Mouse (Mus musculus): Measurements from ENCODE around the gene Cx3cl1. TPM values are rescaled to one million over a fixed set of nuclear protein-coding genes. Genes with fewer than 3 reads are reported as not detected.

Cx3cl1 gene
- polyA plus RNA-seq, 1 experiment from 2014 or later: 8.1 TPM

DNA sequence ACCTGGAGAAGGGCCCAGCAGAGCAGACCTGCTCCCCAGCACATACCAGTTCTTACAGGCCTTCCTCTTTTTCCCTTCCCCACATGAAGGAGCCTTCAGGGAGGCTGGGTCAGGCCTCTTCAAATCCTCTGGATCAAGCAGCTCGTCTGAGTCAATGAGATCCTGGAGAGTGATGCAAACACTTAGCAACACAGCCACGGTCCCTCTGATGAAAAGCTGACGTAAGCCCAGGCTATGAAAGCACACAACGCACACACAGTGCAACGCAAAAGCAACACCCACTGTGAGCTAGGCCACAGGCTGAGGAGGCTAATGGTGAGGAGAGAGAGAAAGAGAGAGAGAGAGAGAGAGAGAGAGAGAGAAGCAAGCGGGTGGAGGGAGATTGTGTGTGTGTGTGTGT, 53.4 kb downstream of the Cx3cl1 start:
- Histone ChIP-seq H3K9ac (ENCODE audit: low read length) (no peak overlapping the region), H3K36me3 (ENCODE audit: control insufficient read depth, insufficient read depth, low read length) (peaks cover 94% of the 10 kb centered on the region), H3K9me3 (ENCODE audit: control insufficient read depth, low read length) (no peaks in the 10 kb centered on the region), H3K27me3 (ENCODE audit: control insufficient read depth, insufficient read depth, low read length) (no peaks in the 10 kb centered on the region), H3K4me1 (ENCODE audit: control insufficient read depth in 2 of 2, insufficient read depth in 2 of 2, low read length in 2 of 2) (no peaks in the 10 kb centered on the region), H3K27ac (replicated peaks in 1 of 2; ENCODE audit: control insufficient read depth in 1 of 2, insufficient read depth in 1 of 2, low read depth in 2 of 2, low read length in 2 of 2) (no peak overlapping the region), H3K4me3 (ENCODE audit: control insufficient read depth in 1 of 2, insufficient read depth in 1 of 2, low read depth in 1 of 2, low read length in 2 of 2) (no peak overlapping the region), H3K4me2 (ENCODE audit: low read length) (no peak overlapping the region)
- no peak for ATAC-seq (ENCODE audit: insufficient number of reproducible peaks, insufficient read depth, low FRiP score, low read depth)
- WGBS: 86% methylated on average over 6 of the region's 6 CpGs

- Histone ChIP-seq H3K4me2 (ENCODE audit: low read length) (no peak overlapping the region), H3K9me3 (ENCODE audit: control insufficient read depth, low read length) (no peaks in the 10 kb centered on the region), H3K4me3 (ENCODE audit: control insufficient read depth in 1 of 2, insufficient read depth in 1 of 2, low read depth in 1 of 2, low read length in 2 of 2) (no peak overlapping the region), H3K36me3 (ENCODE audit: control insufficient read depth, insufficient read depth, low read length) (peaks cover 96% of the 10 kb centered on the region), H3K4me1 (ENCODE audit: control insufficient read depth in 2 of 2, insufficient read depth in 2 of 2, low read length in 2 of 2) (no peaks in the 10 kb centered on the region), H3K27ac (replicated peaks in 1 of 2; ENCODE audit: control insufficient read depth in 1 of 2, insufficient read depth in 1 of 2, low read depth in 2 of 2, low read length in 2 of 2) (no peak overlapping the region), H3K9ac (ENCODE audit: low read length) (no peak overlapping the region), H3K27me3 (ENCODE audit: control insufficient read depth, insufficient read depth, low read length) (no peaks in the 10 kb centered on the region)
- no peak for ATAC-seq (ENCODE audit: insufficient number of reproducible peaks, insufficient read depth, low FRiP score, low read depth)
- WGBS: 92% methylated on average over 5 of the region's 5 CpGs
Observed at GRCm38 (mm10) chr8:94826210-94826609, 54.4 kb downstream of the Cx3cl1 start.

DNA sequence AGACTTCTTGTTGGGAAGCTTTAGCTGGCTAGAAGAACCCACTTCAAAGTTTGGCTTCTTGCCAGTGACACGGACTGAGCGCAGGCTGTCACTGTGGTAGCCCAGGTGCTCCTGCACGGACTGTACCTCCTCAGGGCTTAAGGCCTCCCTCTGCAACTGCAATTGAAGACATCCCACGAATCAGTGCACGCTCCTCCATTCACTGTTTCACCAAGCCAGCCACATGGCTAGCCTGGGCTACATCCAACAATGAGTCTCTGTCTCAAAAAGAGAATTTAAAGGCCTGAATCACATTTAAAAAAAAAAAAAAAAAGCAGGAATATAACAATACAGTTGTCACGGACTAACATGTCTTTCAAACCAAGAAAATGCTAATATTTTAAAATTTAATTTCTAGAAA, 56.5 kb downstream of the Cx3cl1 start:
- Histone ChIP-seq H3K27ac (replicated peaks in 1 of 2; ENCODE audit: control insufficient read depth in 1 of 2, insufficient read depth in 1 of 2, low read depth in 2 of 2, low read length in 2 of 2) (no peak overlapping the region), H3K36me3 (ENCODE audit: control insufficient read depth, insufficient read depth, low read length) (peaks cover 90% of the 10 kb centered on the region), H3K4me1 (ENCODE audit: control insufficient read depth in 2 of 2, insufficient read depth in 2 of 2, low read length in 2 of 2) (no peaks in the 10 kb centered on the region), H3K27me3 (ENCODE audit: control insufficient read depth, insufficient read depth, low read length) (no peaks in the 10 kb centered on the region), H3K4me2 (ENCODE audit: low read length) (no peak overlapping the region), H3K4me3 (ENCODE audit: control insufficient read depth in 1 of 2, insufficient read depth in 1 of 2, low read depth in 1 of 2, low read length in 2 of 2) (no peak overlapping the region), H3K9ac (ENCODE audit: low read length) (no peak overlapping the region), H3K9me3 (ENCODE audit: control insufficient read depth, low read length) (no peaks in the 10 kb centered on the region)
- WGBS: 86% methylated on average over 6 of the region's 6 CpGs
- no peak for ATAC-seq (ENCODE audit: insufficient number of reproducible peaks, insufficient read depth, low FRiP score, low read depth)

Other genes starting within 250 kb of the Cx3cl1 start
- 6.7 and 6.8 TPM in 2 replicates for gene Cpne2, start 239.0 kb upstream of the Cx3cl1 start, polyA plus RNA-seq (2014; fragmentation: Nextera tagmentation; extraction: Ambion mirVana)
- gene Rspry1, start 170.1 kb upstream of the Cx3cl1 start, polyA plus RNA-seq (2014; fragmentation: Nextera tagmentation; extraction: Ambion mirVana): 20.1 and 22.6 TPM in 2 replicates
- gene Fam192a, start 170.0 kb upstream of the Cx3cl1 start, polyA plus RNA-seq (2014; fragmentation: Nextera tagmentation; extraction: Ambion mirVana): 32.5 and 38.6 TPM in 2 replicates
- gene Arl2bp, start 105.4 kb upstream of the Cx3cl1 start, polyA plus RNA-seq (2014; fragmentation: Nextera tagmentation; extraction: Ambion mirVana): 54.1 and 60.8 TPM in 2 replicates
- not detected in 2 replicates for gene Pllp, start 75.7 kb upstream of the Cx3cl1 start, polyA plus RNA-seq (2014; fragmentation: Nextera tagmentation; extraction: Ambion mirVana)
- not detected in 2 replicates for gene Ccl22, start 26.4 kb upstream of the Cx3cl1 start, polyA plus RNA-seq (2014; fragmentation: Nextera tagmentation; extraction: Ambion mirVana)
- 0.45 TPM in 1 of 2 replicates, not detected in the other for gene Ccl17, start 38.4 kb downstream of the Cx3cl1 start, polyA plus RNA-seq (2014; fragmentation: Nextera tagmentation; extraction: Ambion mirVana)
- 175 and 181 TPM in 2 replicates for gene Coq9, start 66.3 kb downstream of the Cx3cl1 start, polyA plus RNA-seq (2014; fragmentation: Nextera tagmentation; extraction: Ambion mirVana)
- gene Ciapin1, start 66.3 kb downstream of the Cx3cl1 start, polyA plus RNA-seq (2014; fragmentation: Nextera tagmentation; extraction: Ambion mirVana): 72.7 and 80.2 TPM in 2 replicates
- 126 and 129 TPM in 2 replicates for gene Polr2c, start 85.4 kb downstream of the Cx3cl1 start, polyA plus RNA-seq (2014; fragmentation: Nextera tagmentation; extraction: Ambion mirVana)
- gene Dok4, start 104.3 kb downstream of the Cx3cl1 start, polyA plus RNA-seq (2014; fragmentation: Nextera tagmentation; extraction: Ambion mirVana): 27.8 and 28.2 TPM in 2 replicates
- gene Ccdc102a, start 146.1 kb downstream of the Cx3cl1 start, polyA plus RNA-seq (2014; fragmentation: Nextera tagmentation; extraction: Ambion mirVana): 20.8 and 25.8 TPM in 2 replicates
- 0.07 and 0.23 TPM in 2 replicates for gene Adgrg5, start 151.7 kb downstream of the Cx3cl1 start, polyA plus RNA-seq (2014; fragmentation: Nextera tagmentation; extraction: Ambion mirVana)
- gene Adgrg1, start 202.7 kb downstream of the Cx3cl1 start, polyA plus RNA-seq (2014; fragmentation: Nextera tagmentation; extraction: Ambion mirVana): 2.7 and 2.9 TPM in 2 replicates
- gene Adgrg3, start 245.7 kb downstream of the Cx3cl1 start, polyA plus RNA-seq (2014; fragmentation: Nextera tagmentation; extraction: Ambion mirVana): 3.4 and 3.7 TPM in 2 replicates